Mouse (Mus musculus) lung, postnatal 14 days (tissue): ENCODE measurements around the gene Ube2j1.

Source experiments
- DNase-seq: peaks from one replicate; pipeline ENCODE4 v3.0.0; 2021

Ube2j1 gene

DNA sequence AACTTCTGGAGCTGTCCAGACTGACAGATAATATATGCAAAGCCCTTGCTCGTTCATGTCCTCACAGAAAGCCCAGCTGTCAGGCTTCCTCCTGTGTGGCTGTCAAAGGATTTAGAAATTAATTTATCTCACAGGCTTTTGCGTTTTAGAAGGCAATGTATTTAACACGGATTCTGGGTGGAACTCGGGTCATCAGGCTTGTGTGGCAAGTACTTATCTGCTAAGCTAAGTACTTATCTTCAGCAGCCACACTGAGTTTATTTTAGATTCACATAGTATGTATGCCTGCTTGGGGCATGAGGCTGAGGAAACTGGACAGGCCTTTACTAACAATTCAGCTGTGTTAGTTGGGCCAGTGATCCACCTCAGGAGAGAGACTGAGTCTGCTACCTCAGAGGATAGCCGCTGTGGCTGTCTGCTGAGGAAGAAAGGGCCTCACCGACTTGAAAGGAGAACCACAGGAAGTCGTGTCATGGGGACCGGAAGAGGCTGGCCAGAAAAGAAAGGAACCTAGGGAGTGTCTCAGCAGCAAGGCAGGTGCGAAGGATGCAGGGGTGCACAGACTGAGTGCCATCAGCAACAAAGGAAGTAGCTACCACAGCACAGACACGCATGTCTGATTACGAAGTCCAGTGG lies 41.4 kb downstream of the Ube2j1 start:
- no peak for DNase-seq

DNA sequence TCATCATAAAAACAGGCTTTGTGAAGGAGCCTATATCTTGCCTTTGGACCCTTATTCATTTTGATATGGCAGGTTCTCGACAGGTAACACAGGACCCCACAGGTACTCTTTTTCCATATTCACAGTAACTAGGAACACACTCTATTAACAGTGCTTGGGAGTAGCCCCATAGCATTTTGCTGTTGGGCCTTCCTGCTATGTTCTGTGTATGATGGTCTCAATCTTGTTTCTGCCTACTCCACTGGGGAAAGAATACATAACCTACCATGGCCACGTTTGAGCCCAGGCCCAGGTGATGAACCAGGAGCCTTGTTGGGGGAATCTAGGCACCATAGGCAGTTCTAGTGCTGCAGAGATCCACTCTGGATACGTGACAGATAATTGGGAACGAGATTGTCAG lies 43.2 kb downstream of the Ube2j1 start:
- DNase-seq = no peak

DNA sequence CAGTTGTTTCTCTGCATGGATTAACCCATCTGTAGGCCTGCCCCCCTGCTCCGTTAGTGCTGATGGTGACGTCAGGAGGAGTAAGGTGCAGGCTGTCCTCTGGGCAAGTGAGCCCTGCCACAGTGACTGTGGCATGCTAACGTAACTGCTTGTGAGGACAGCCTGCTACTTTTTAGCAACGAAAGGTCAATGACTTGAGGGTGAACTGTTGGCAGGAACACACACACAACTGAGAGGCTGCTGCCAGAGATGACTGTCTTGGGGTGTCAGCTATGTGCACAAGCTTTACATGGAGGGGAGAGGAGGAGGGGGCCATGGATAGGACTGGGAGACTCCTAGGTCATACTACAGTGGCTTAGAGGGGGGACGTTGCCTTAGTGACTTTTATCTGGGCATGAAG lies 43.6 kb downstream of the Ube2j1 start:
- DNase-seq = no peak

DNA sequence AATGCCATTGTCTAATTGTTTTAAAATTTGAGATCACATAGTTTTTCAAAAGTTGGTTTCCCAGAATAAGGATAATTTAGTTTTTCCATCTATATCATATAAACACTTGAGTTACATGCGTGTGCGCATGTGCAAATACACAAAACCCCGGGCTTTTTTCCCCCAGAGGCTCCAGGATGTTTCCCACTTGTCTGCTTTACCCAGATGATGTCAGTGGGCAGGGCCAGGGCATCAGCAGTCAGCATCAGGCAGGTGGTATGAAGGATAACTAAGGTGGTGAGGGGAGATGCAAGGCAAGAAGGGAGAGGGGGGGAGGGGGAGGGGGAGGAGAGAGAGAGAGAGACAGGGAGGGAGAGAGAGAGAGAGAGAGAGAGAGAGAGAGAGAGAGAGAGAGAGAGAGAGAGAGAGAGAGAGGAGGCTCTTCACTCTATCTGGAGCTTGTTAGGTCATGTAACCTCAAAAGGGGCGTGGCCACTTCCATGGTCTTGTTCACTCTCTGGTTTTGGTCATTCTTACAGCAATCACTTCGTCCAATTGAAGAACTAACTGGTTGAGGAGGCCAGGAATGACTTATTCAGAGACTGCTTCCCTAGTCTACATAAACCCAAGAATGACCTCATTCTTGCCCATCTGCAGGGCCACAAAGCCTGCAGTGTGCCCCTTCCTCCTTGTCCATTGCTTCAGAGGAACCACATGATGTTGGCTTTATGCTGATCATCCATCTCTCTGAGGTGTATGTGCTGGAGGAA lies 44.7 kb downstream of the Ube2j1 start:
- no peak for DNase-seq

- no peak for DNase-seq
Observed at GRCm38 (mm10) chr4:33077161-33077560, 45.9 kb downstream of the Ube2j1 start.

- no peak for DNase-seq
Observed at GRCm38 (mm10) chr4:33077724-33078123, 46.5 kb downstream of the Ube2j1 start.

- DNase-seq = no peak
Observed at GRCm38 (mm10) chr4:33078492-33078891, 47.3 kb downstream of the Ube2j1 start.

DNA sequence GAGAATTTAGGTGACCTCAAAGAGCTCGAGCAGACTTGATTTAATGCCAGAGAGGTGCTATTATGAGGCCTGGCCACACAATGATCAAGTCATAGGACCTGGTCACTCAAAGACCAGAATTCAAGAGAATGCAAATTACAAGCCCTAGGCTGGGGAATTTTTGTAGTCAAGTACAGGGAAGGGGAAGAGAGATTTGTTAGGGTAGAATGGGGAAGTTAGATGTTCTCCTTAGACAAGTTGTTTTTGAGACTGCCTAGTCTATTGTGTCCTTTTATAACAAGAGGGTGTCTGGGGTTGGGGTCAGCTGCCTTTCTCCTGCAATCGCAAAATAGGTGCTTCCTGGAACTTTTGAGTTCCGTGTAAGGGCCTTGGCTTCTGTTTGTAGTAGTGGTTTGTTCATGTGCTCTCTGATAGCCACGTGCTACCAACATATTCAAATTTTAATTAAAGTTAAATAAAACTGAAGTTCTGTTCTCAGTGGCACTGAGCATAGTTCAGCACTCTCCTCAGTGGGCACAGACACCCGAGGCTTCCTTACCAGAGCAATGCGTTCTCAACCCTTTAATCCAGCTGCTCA lies 68.0 kb downstream of the Ube2j1 start:
- no peak for DNase-seq
